Mouse (Mus musculus) right cerebral cortex, postnatal 25 days (tissue): Measurements from ENCODE around the gene 9130213A22Rik.
A peak's percentile ranks its signal among the peaks of the same experiment; 100 is the strongest.
"Not testable (repeated sequence)": the region's sequence is repeated elsewhere in the genome, so short reads cannot be mapped to it uniquely, and the experiment has no call there.

Source experiments
- DNase-seq: peaks from one replicate; pipeline ENCODE4 v3.0.0; 2022

The 9130213A22Rik gene

DNA sequence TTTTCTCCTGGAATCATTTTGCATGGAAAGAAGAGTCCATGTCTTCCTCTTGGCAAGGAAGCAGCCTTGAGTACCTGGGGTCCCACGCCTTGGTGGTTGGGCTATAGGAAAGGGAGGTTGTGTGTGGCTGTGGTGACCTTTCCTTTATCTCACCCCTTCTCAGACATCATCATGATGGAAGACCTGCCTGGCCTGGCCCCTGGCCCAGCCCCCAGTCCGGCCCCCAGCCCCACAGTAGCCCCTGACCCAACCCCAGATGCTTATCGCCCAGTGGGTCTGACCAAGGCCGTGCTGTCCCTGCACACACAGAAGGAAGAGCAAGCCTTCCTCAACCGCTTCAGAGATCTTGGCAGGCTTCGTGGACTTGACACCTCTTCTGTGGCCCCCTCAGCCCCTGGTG is 17.2 kb downstream of the 9130213A22Rik start:
- DNase-seq, result no peak

DNA sequence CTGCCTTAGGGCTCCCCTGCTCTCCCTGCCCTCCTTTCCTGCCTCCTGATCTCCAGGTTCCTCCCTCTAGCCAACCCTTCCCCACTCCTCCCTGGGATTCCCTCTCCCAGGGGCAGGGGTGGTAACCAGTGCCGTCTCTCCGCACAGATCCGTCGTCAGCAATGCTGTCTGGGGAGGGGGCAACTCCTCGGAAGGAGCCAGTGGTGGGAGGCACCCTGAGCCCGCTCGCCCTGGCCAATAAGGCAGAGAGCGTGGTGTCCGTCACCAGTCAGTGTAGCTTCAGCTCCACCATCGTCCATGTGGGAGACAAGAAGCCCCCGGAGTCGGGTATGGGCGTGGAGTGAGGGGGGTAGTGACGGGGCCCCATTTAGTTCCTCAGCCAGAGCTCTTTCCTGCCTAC is 17.9 kb downstream of the 9130213A22Rik start:
- DNase-seq, result peak; percentile 4

DNA sequence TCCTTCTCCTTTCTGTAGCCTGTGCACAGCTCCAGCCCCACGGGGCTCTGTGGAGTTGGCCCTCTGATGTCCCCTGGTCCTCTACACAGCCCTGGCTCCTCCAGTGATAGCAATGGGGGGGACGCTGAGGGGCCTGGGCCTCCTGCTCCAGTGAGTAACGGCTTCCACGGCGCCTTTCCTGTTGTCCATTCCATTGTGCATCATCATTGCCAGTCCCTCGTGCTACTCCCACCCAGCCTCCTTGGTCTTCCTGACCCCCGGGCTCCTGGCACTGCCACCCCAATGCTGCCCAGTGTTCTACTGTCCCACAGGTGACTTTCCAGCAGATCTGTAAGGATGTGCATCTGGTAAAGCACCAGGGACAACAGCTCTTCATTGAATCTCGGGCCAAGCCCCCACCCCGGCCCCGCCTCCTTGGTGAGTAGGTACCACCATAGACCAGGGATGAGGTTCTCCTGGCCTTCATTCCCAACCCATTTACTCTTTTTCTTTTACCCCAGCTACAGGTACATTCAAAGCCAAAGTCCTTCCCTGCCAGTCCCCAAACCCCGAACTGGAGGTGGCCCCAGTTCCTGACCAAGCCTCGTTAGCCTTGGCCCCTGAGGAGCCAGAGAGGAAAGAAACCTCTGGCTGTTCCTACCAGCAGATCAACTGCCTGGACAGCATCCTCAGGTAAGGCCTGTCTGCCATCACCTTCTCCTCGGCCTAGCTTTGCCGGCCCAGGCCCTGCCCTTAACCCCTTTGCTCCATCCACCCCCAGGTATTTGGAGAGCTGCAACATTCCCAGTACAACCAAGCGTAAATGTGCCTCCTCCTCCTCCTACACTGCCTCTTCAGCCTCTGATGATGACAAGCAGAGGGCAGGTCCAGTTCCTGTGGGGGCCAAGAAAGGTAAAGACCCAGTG is 18.6 kb downstream of the 9130213A22Rik start:
- peak; percentile 3 for DNase-seq

DNA sequence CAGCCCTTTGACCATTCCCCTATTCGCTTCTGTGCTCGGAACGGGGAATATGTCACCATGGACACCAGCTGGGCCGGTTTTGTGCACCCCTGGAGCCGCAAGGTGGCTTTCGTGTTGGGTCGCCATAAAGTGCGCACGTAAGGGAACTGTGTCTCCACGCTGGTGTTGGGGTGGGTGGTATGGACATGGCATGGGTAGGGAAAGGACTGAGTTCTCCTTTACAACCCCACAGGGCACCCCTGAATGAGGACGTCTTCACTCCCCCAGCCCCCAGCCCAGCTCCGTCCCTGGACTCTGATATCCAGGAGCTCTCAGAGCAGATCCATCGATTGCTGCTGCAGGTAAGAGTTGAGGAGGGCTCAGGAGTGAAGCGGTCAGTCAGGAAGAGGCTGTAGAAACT is 19.3 kb downstream of the 9130213A22Rik start:
- DNase-seq, result no peak

DNA sequence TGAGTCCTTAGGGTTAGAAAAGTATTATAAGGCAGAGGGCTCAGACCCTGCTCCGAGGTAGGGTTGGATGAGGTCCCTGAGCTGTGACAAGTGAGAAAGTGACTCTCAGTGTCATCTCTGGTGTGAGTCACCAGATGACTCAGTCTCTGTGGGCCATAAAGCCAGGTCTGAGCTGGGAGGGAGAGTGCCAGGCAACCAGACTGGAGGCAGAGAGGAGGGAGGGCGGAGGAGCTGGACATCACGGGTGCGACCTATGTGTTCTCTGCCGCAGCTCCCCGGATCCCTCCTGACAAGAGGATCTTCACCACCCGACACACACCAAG is 20.0 kb downstream of the 9130213A22Rik start:
- DNase-seq, result peak; percentile 6

DNA sequence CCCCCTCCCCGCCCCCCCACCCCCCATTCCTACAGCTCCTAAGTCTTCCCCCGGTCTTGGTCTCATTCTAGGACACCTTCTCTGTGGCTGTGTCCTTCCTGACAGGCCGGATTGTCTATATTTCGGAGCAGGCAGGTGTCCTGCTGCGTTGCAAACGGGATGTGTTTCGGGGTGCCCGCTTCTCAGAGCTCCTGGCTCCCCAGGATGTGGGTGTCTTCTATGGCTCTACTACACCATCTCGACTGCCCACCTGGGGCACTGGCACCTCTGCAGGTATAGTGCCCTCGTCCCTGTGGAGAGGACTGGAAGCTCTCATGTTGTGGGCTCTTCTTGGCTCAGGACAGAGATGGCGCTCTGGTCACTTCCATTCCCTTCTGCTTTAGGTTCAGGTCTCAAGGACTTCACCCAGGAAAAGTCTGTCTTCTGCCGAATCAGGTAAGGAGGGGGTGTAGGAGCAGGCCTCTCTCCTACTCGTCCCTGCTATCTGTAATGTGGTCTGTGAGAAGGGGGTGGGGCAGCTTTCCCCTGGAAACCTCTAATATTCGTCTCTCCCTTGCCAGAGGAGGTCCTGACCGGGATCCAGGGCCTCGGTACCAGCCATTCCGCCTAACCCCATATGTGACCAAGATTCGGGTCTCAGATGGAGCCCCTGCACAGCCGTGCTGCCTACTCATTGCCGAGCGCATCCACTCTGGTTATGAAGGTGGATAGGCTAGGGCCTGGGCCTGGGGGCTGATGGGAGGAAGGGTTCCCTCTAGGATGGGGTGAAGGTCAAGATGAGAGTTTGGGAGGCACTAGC is 20.6 kb downstream of the 9130213A22Rik start:
- DNase-seq, result peak; percentile 3

DNA sequence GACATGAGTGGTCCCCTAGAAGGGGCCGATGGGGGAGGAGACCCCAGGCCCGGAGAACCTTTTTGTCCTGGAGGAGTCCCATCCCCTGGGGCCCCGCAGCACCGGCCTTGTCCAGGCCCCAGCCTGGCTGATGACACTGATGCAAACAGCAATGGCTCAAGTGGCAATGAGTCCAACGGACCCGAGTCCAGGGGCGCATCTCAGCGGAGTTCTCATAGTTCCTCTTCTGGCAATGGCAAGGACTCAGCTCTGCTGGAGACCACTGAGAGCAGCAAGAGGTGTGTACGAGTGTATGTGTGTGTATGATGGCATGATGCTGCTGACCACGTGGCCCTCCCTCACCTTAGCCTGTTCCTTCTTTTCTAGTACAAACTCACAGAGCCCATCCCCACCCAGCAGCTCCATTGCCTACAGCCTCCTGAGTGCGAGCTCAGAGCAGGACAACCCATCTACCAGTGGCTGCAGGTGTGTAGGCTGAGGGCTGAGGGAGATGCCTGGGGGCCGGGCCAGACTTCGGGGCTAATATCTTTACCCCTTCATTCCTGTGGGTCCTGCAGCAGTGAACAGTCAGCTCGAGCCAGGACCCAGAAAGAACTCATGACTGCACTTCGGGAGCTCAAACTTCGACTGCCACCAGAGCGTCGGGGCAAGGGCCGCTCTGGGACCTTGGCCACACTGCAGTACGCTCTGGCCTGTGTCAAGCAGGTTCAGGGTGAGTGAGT is 21.6 kb downstream of the 9130213A22Rik start:
- DNase-seq, result peak; percentile 8

DNA sequence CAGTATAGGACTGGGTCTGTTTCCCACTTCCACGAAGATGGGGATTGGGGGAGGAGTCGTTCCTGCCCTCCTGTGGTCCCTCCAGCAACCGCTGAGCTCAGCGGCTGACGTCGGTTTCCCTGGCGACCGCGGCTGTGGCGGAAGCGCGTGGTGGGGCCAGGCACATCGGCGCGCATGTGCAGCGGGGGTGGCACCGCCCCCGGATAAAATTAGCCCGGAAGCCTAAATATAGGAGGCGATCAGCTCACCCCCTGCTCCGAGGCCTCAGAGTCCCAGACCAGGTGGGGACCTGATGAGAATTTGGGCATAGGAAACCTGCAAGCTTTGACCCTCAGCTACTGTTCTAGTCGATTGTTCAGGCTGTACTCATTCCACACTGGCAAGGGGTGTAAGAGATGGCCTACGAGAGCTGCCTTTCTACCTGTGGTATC is 22.5 kb downstream of the 9130213A22Rik start:
- peak; percentile 95 for DNase-seq

DNA sequence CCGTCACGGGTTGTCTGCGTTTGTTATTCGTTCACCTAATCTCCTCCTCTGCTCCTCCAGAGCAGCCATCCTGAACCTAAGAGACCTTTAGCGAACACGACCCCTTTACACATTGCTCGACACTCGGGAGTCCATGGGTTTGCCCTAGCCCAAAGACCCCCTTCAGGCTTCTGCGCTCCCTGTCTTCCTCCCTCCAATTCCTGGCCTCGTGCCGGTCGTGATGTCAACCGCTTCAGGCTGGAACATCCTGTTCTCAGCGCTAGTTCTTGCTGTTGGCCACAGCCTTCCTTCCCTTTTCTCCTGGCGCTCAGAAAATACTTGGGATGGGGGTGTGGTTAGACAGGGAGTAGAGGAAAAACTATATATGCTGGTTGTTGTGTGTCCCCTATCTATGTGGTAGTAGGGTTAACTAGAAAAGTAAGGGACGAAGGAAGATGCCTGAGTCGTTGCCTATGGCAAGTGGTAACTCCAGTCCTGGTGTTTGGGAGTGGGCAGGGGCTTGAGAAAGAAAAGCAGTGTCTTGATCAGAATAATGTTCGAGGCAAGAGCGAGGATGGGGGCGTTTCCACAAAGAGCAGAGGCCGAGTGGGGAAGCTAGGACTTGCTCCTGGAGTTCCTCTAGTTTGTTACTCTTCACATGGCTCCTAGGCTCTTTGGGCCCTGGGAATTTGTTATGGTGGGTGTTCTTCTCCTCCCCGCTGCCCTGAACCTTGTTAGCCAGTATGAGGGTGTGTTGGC is 23.0 kb downstream of the 9130213A22Rik start:
- peak; percentile 55 for DNase-seq

DNA sequence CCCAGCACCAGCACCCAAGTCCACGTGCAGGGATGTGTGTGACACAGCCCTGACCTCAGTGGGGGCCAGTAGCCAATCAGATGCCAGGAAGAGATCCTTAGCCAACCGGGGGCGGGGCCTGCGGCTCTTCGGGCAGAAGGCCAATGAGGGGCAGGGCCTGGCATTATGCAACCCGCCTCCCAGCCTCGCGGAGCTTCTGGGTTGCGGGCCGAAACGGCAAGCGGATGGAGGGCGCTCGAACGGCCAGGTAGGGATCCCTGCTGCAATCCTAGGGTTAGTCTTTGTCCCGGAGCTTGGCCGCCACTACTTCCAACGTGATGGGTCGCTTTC is 23.7 kb downstream of the 9130213A22Rik start:
- peak; percentile 96 for DNase-seq

DNA sequence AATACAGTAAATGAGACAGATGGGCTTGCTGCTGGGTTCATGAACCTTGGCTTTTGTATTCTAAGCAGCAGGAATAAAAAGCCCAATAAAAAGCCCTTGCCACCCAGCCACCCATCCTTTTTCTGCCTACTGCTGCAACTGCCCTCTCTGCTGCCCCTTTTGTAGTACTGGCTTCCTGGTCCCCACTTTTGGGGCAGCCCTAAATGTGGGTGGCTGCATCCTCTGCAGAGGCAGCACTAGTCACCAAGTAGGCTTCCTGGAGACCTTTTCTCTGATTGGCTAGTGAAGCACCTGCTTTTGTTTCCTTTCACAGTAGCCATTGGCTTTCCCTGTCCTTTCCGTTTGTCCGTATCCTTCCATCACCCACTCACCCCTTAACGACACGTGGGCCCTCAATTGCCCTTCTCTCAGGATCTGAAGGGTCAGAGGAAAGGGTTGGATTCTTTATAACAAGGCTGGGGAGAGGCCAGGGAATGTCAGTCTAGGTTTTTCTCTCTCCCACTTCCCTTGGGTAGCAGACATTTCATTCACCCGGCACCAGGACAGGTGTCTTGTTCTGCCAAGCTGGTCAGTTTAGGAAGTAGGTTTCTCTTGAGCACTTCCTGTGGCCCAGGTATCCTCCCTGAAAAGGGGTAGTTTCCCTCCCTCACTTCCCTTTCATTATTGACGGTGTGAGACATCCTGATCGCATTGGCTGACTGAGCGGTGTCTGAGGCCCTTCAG is 24.2 kb downstream of the 9130213A22Rik start:
- DNase-seq, result peak; percentile 55

DNA sequence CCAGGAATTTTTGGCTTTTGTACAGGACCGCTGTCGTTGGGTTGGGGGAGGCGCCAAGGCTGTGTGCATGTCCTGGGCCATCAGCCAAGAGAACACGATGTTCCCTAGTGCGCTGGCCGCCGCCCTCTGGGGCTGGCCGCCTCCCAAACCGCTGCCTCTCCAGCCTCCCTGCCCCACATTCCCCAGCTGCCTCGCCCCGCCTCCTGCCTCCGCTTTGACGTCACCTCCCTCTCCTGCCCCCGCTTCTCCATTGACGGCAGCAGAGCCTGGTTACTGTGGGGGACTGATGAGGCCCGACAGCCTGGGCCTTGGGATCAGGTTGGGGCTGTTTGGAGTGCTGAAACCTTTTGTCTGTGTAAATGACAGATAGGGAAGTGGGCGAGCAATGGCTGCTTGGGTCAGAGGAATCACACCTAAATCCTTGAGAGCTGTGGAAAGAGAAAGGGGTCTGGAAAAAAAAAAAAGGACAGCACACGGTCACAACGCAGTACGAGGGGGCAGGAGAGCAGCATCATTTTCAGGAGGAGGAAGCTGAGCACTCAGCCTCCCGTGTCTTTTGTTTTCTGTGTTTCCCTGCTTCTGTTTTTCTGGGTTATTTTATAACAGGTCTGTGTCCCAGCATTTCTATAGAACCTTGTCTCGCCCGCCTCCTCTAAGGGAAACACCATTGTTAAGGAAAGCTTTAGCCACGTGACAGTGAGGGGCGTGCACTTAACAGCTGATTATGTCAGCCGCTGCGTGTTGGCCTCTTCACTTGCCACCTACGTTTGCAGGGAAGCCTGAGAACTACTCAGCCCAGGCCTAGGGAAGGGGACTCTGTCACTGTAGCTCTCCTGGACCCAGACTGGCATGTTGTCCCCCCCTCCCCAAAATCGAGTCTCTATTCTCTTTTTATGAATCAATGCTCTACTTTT is 25.1 kb downstream of the 9130213A22Rik start:
- peak; percentile 97 for DNase-seq

DNA sequence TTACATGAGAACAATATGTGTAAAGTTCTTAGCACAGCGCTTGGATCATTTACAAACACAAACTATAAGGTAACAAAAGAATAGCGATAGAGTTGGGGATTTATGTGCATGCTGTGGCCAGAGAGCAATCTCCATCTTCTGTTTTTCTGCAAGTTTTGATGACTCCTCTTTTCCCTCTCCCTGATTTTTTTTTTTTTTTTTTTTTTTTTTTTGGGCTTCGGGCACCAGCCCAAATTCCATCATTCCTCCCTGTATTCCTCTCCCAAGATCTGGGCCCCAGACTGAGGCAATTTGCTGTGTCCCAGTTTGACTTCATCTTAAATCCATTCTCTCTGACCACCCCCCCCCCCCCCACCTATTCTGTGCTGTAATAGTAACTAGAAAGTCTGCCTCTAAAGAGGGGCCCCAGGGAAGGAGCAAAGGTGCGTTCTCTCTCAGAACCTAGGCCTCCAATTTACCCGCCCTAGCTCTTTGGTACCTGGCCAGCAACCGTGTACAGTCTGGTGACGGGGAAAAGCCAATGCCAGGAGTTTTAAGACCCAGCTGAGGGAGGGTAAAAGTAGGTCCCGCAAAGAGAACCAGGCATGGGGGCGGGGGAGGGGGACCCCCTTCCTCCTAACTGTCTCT is 25.9 kb downstream of the 9130213A22Rik start:
- DNase-seq, result no peak

DNA sequence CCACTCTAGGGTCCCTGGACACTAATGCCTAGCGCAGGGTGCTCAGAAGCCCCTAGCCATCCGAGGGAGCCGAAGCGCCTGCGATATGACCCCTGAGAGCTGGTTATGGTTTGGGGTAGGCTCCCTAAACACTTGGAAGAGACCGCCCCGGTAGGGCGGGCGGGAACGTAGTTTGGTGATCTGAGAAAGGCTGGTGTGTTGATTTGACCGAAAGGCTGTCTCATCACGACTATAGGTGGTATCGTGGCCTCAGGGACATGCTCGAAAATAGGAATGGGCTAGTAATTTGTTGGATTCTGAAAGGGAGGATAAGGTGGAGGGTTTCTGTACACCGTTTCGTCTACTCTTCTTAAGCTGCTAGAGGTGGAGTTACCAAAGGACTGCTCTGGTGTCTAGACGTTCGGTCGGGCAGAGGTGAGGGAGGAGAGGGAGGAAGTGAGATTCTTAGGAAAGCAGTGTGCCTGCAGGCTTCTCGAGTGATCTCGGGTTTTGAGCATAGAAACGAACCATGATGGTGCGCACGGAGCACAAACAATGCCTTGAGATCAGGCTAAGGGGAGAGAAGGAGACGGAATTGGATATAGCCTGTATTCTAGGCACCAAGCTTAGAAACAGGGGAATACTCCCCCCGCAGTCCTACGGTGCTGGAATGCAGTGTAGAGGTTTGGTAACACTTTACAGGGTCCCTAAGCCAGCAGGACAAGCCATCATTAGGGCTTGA is 26.7 kb downstream of the 9130213A22Rik start:
- peak; percentile 19 for DNase-seq

DNA sequence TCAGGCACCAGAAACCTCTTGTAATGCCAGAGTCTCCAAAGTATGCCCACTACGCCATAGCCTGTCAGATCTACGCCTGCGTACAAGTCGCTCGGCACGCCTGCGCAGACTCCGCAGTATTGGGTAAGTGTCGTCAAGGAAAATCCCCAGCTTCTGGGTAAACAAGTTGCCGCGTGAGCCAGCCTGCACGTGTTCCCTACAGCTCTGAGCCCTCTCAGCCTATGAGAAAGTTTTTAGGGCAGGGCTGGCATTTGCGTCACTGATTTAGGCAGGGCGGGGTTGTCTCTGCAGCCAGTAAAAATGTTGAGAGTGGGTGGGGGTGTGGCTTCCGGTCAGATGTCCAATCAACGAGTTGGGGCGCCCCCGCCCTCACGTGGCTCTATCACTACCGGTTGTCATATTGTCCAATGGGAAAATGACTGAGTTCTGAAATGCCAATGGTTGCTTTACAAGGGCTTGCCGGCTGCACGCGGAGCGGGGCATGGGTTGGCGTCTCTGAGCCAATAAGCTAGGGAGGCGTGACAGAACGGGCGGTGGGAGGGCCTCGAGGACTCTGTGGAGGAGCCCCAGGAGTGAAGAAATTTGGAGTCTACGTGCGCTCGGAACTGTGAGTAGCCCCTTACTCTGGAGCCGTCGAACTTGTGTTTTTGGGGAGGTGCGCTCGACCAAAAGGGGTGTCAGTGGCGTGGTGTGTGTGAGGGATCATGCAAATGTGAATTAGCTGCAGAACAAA is 27.5 kb downstream of the 9130213A22Rik start, which contains the start of gene Per1:
TSS of gene Per1 (plus strand) at position 521 of the 733 bp plus-strand sequence.
- DNase-seq, result peak; percentile 100

DNA sequence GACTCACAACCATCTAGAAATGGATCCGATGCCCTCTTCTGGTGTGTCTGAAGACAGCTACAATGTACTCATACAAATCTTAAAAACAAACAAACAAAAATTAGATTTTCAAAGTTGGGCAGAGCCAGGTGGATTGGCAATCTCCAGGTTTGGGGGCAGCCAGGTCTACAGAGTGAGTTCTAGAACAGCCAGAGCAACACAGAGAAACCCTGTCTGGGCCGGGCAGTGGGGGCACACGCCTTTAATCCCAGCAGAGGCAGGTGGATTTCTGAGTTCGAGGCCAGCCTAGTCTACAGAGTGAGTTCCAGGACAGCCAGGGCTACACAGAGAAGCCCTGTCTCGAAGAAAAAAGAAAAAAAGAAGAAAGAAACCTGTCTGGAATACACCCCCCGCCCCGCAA is 28.5 kb downstream of the 9130213A22Rik start:
- not testable (repeated sequence) for DNase-seq

DNA sequence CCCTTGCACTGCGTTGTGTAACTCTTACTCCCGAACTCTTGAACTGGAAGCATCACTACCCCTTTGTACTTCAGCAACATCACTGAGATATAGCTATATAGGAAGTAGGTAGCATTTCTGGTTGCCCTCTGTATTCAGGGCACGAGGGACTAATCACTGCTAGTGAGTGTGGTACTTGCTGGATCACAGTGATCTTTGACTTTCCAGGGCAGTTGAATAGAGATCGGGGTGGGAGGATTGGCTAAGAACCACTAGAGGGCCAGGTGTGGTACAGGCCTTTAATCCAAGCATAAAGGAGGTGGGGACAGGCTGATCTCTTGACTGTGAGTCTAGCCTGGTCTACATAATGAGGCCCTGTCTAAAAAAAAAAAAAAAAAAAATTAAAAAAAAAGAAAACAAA is 29.5 kb downstream of the 9130213A22Rik start:
- no peak for DNase-seq

DNA sequence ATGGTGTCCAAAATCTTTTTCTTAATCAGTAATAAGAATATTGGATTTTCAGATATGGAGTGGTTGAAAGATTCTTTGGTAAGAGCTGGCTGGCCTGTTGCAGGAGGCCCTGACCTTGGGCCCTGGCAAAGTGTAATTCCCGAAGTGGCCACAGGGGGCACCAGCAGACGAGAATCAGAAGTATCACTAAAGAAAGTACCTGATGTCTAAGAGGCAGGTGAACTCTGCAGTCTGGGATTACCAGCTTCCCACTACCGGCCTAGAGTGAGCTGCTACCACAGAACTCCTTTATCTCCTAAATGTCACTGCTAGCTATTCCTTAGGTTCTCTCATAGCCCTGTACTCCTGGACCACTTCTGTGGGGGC is 30.0 kb downstream of the 9130213A22Rik start:
- DNase-seq, result peak; percentile 72
